Mouse (Mus musculus) frontal cortex, adult (tissue): ENCODE results near the gene Ccdc162.
A peak's percentile ranks its signal among the peaks of the same experiment; 100 is the strongest.

Experiments
- ATAC-seq: cut with Nextera tagmentation; 2 replicates; pipeline ENCODE4 v1.9.2; 2017; ENCODE audit warnings: mild to moderate bottlenecking, moderate library complexity, mixed read lengths; ENCODE audit not compliant: low TSS enrichment

Gene Ccdc162

GRCm38 (mm10) chr10:41538986-41539385 lies 177.4 kb downstream of the Ccdc162 start:
- ATAC-seq: no peak

- ATAC-seq: no peak
Measured at GRCm38 (mm10) chr10:41537983-41538330, 178.5 kb downstream of the Ccdc162 start.

GRCm38 (mm10) chr10:41537226-41537982 lies 179.0 kb downstream of the Ccdc162 start:
- ATAC-seq: no peak

- ATAC-seq: no peak
Measured at GRCm38 (mm10) chr10:41536714-41537113, 179.7 kb downstream of the Ccdc162 start.

GRCm38 (mm10) chr10:41535991-41536390 lies 180.4 kb downstream of the Ccdc162 start:
- ATAC-seq: no peak

- ATAC-seq: no peak
Measured at GRCm38 (mm10) chr10:41529972-41530371, 186.5 kb downstream of the Ccdc162 start.

GRCm38 (mm10) chr10:41525696-41526095 lies 190.7 kb downstream of the Ccdc162 start:
- no peak for ATAC-seq

GRCm38 (mm10) chr10:41523386-41523785 lies 193.0 kb downstream of the Ccdc162 start:
- no peak for ATAC-seq

- ATAC-seq: no peak
Measured at GRCm38 (mm10) chr10:41520410-41520673, 196.1 kb downstream of the Ccdc162 start.

GRCm38 (mm10) chr10:41519640-41520409 lies 196.6 kb downstream of the Ccdc162 start:
- ATAC-seq: peak; percentile 34

- ATAC-seq: peak; percentile 87
Measured at GRCm38 (mm10) chr10:41518981-41519618, 197.3 kb downstream of the Ccdc162 start, which contains the start of gene Cd164. Gene Cd164, plus strand, starts transcription at chr10:41519414.

- ATAC-seq: peak; percentile 49
Measured at GRCm38 (mm10) chr10:41518508-41518980, 197.9 kb downstream of the Ccdc162 start.

- no peak for ATAC-seq
Measured at GRCm38 (mm10) chr10:41514921-41515320, 201.5 kb downstream of the Ccdc162 start.

- no peak for ATAC-seq
Measured at GRCm38 (mm10) chr10:41514301-41514700, 202.1 kb downstream of the Ccdc162 start.

- peak; percentile 15; the same call in 1 of the 2 replicates for ATAC-seq
Measured at GRCm38 (mm10) chr10:41509160-41509559, 207.3 kb downstream of the Ccdc162 start.

GRCm38 (mm10) chr10:41505446-41505845 lies 211.0 kb downstream of the Ccdc162 start:
- peak; percentile 93 for ATAC-seq

GRCm38 (mm10) chr10:41504996-41505395 lies 211.4 kb downstream of the Ccdc162 start:
- ATAC-seq: peak; percentile 8; the same call in 1 of the 2 replicates

GRCm38 (mm10) chr10:41500941-41501340 lies 215.5 kb downstream of the Ccdc162 start:
- ATAC-seq: peak; percentile 60

- no peak for ATAC-seq
Measured at GRCm38 (mm10) chr10:41491111-41491510, 225.3 kb downstream of the Ccdc162 start.

GRCm38 (mm10) chr10:41490518-41490873 lies 225.9 kb downstream of the Ccdc162 start:
- peak; percentile 11; the same call in 1 of the 2 replicates for ATAC-seq

GRCm38 (mm10) chr10:41489708-41490517 lies 226.5 kb downstream of the Ccdc162 start, which contains the start of the genes Smpd2 and Ppil6:
Gene Smpd2, minus strand, starts transcription at chr10:41490369.
Gene Ppil6, plus strand, starts transcription at chr10:41490439.
- ATAC-seq: peak; percentile 96

- ATAC-seq: no peak
Measured at GRCm38 (mm10) chr10:41489294-41489693, 227.1 kb downstream of the Ccdc162 start.
